Mouse (Mus musculus): ENCODE measurements around the gene Lancl1.

DNA sequence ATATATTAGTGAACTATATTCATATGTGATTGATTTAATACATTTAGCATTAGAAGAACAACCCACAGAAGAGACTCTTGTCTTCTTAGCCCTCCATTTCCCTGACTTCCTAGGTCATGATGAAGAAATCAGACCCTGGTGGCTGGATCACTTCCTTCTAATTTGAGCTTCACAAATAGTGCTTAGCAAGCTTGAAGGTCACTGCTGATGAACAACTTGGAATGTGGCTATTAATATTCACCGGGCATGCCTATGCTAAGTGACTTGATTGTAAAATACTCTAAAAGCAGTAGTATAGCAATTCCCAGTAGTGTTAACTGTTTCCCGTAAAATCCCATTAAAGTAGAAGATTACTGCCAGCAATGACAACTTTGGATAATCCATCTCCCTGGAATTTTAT lies 63.2 kb downstream of the Lancl1 start:
- TF ChIP-seq POLR2A (IDR thresholded peaks at IDR 0.05; ENCODE audit: extremely low read depth, insufficient read depth, low read length), result no peak
- no peak for TF ChIP-seq CTCF (IDR thresholded peaks at IDR 0.05; ENCODE audit: low read depth, low read length)
